Mouse (Mus musculus): ENCODE measurements at regions not wholly inside any gene's neighbourhood (a gene's known extent, or its start where the extent isn't known, plus 50 kb on each side); places are given as distances from the start of the nearest gene placed in this dataset.

GRCm38 (mm10) chr9:52591188-52591587, 88.4 kb downstream of the AI593442 start:
- no peak for DNase-seq

GRCm38 (mm10) chr9:52574066-52574465, 105.5 kb downstream of the AI593442 start:
- DNase-seq: no peak
- intact Hi-C loops (cut with DNase I): no loop called here

More at GRCm38 (mm10) chr9:52591188-52591587, 88.4 kb downstream of the AI593442 start:
- intact Hi-C loops (cut with DNase I): no loop called here

GRCm38 (mm10) chr9:52551577-52552281, 127.9 kb downstream of the AI593442 start:
- intact Hi-C loops (cut with DNase I): no loop called here
- DNase-seq: no peak

- intact Hi-C loops (cut with DNase I): no loop called here
- DNase-seq: no peak
Measured at GRCm38 (mm10) chr9:52546071-52546470, 133.5 kb downstream of the AI593442 start.

GRCm38 (mm10) chr9:52539086-52539485, 140.5 kb downstream of the AI593442 start:
- DNase-seq: no peak
- intact Hi-C loops (cut with DNase I): no loop called here

- intact Hi-C loops (cut with DNase I): no loop called here
- no peak for DNase-seq
Measured at GRCm38 (mm10) chr9:52529444-52529915, 150.1 kb downstream of the AI593442 start.

- intact Hi-C loops (cut with DNase I): no loop called here
- DNase-seq: no peak
Measured at GRCm38 (mm10) chr9:52500487-52500886, 179.1 kb downstream of the AI593442 start.

GRCm38 (mm10) chr9:52495483-52496270, 183.9 kb downstream of the AI593442 start:
- intact Hi-C loops (cut with DNase I): no loop called here
- peak; percentile 57 for DNase-seq

GRCm38 (mm10) chr9:52492947-52493505, 186.6 kb downstream of the AI593442 start:
- intact Hi-C loops (cut with DNase I): no loop called here
- peak; percentile 44 for DNase-seq

GRCm38 (mm10) chr9:52473555-52474196, 205.9 kb downstream of the AI593442 start:
- peak; percentile 22 for DNase-seq
- intact Hi-C loops (cut with DNase I): no loop called here

- peak; percentile 75 for DNase-seq
Measured at GRCm38 (mm10) chr9:52472859-52473258, 206.7 kb downstream of the AI593442 start.

GRCm38 (mm10) chr9:52458518-52458917, 221.1 kb downstream of the AI593442 start:
- intact Hi-C loops (cut with DNase I): no loop called here
- DNase-seq: no peak

More at GRCm38 (mm10) chr9:52472859-52473258, 206.7 kb downstream of the AI593442 start:
- intact Hi-C loops (cut with DNase I): no loop called here

- DNase-seq: no peak
- intact Hi-C loops (cut with DNase I): no loop called here
Measured at GRCm38 (mm10) chr9:52454445-52454844, 225.1 kb downstream of the AI593442 start.

- DNase-seq: no peak
- intact Hi-C loops (cut with DNase I): no loop called here
Measured at GRCm38 (mm10) chr9:52451792-52452191, 227.8 kb downstream of the AI593442 start.

- no peak for DNase-seq
- intact Hi-C loops (cut with DNase I): no loop called here
Measured at GRCm38 (mm10) chr9:52448245-52448644, 231.3 kb downstream of the AI593442 start.

GRCm38 (mm10) chr9:52443228-52443627, 236.4 kb downstream of the AI593442 start:
- DNase-seq: no peak
- intact Hi-C loops (cut with DNase I): no loop called here

- intact Hi-C loops (cut with DNase I): no loop called here
- DNase-seq: no peak
Measured at GRCm38 (mm10) chr9:52434215-52434614, 245.4 kb downstream of the AI593442 start.

GRCm38 (mm10) chr9:52425413-52425812, 254.2 kb downstream of the AI593442 start:
- intact Hi-C loops (cut with DNase I): no loop called here
- peak; percentile 28 for DNase-seq

GRCm38 (mm10) chr9:52422622-52423021, 254.2 kb upstream of the Zc3h12c start:
- intact Hi-C loops (cut with DNase I): no loop called here
- DNase-seq: no peak

- intact Hi-C loops (cut with DNase I): no loop called here
- no peak for DNase-seq
Measured at GRCm38 (mm10) chr9:52415706-52416105, 247.3 kb upstream of the Zc3h12c start.

GRCm38 (mm10) chr9:52407841-52408240, 239.5 kb upstream of the Zc3h12c start:
- DNase-seq: no peak
- intact Hi-C loops (cut with DNase I): no loop called here

Data from left cerebral cortex, postnatal 4 days (tissue).